Mouse (Mus musculus): Measurements from ENCODE around the gene Cdk1. TPM values are rescaled to one million over a fixed set of nuclear protein-coding genes. Genes with fewer than 3 reads are reported as not detected.

The Cdk1 gene
- total and polyA plus RNA-seq, 3 experiments, result 221 to 768 (median 244) TPM

DNA sequence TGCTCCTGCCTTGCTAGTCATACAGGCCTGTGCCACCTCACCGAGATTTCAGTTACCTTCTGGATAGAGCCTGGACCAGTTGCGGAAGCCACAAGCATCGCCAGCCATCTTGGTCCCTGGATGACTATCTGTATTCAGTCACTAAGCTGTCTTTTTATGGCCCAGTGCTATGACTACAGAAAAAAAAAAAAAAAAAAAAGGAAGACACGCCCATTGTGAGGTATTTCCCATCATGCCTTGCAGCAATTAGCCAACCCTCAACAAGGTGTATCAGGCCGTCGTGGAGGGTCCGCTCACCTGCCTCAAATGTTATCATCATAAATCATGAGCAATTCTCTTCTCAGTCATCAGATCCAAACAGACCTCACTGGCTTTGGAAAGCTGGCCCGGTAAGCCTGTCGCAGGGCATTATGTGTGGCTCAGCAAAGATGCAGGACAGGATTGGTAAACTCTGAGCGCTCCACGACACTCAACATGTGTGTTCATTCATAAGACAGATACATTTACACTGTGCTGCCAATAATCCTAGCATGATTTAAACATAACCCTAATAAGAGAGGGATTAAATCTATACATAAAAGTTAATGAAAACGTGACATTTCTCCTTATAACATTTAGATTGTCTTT lies 24.6 kb downstream of the Cdk1 start:
- Histone ChIP-seq H3K4me2 (ENCODE audit: insufficient read depth, low read depth, poor library complexity, severe bottlenecking) (no peak overlapping the region), H3K27ac (ENCODE audit: insufficient read depth, low read depth) (no peak overlapping the region), H3K79me2 (replicated peaks; ENCODE audit: control insufficient read depth, extremely low read depth, insufficient read depth, poor library complexity, severe bottlenecking) (no peaks in the 10 kb centered on the region), H3K27me3 (replicated peaks) (no peaks in the 10 kb centered on the region), H3K9ac (ENCODE audit: insufficient read depth, low read depth) (no peak overlapping the region), H3K36me3 (replicated peaks in 1 of 2; ENCODE audit: control insufficient read depth in 1 of 2, insufficient read depth in 1 of 2, low read length in 1 of 2) (peaks cover 0 to 7% of the 10 kb centered on the region in 2 experiments), H3K4me1 (ENCODE audit: control insufficient read depth in 1 of 2, insufficient read depth in 2 of 2) (no peaks in the 10 kb centered on the region), H3K9me3 (replicated peaks; ENCODE audit: low read length) (no peaks in the 10 kb centered on the region), H3K4me3 (replicated peaks in 1 of 3; ENCODE audit: low read depth in 2 of 3, low read length in 2 of 3, poor library complexity in 1 of 3) (no peak overlapping the region)
- in situ Hi-C loops (cut with MboI; ENCODE audit: low pct_ligation_motif_present, low pct_unique_long_range_greater_than_20kb, low sequenced_read_pairs), result no loop called here
- dilution Hi-C loops (cut with MboI; ENCODE audit: extremely low pct_ligation_motif_present, extremely low pct_unique_long_range_greater_than_20kb, low sequenced_read_pairs), result no loop called here
- no peak for DNase-seq (ENCODE audit: extremely low read depth)
- no peak for TF ChIP-seq BHLHE40 (IDR thresholded peaks at IDR 0.05; ENCODE audit: low read depth, low read length)
- no peak for TF ChIP-seq EP300 (IDR thresholded peaks at IDR 0.05; ENCODE audit: low read length)
- TF ChIP-seq JUN (IDR thresholded peaks at IDR 0.05; ENCODE audit: insufficient read depth, low read depth, low read length), result no peak
- TF ChIP-seq ZNF384 (IDR thresholded peaks at IDR 0.05; ENCODE audit: low read depth, low read length), result peak; percentile 35; the same call in 1 of the 2 replicates

DNA sequence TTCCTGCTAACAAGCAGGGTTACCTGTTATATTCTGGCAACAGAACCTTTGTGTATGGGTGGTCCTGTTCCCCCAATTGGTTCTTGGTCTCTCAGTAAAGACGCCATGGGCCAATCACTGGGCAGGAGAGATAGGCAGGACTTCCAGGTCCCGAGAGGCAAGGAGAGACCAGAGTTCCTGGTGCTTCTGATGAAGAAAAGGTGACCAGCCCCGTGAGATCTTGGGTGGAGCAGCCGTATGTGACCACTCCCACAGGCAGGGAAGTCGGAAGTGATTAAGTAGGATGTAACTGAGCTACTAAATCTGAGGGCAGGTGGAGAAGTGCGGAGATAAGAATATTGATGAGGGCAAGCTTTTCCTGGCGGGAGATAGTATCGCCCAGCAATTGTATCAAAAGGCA lies 25.4 kb downstream of the Cdk1 start:
- no peak overlapping the region for H3K4me3 ChIP-seq (replicated peaks in 1 of 3; ENCODE audit: low read depth in 2 of 3, low read length in 2 of 3, poor library complexity in 1 of 3)
- no peaks in the 10 kb centered on the region for H3K4me1 ChIP-seq (ENCODE audit: control insufficient read depth in 1 of 2, insufficient read depth in 2 of 2)
- H3K36me3 ChIP-seq (replicated peaks in 1 of 2; ENCODE audit: control insufficient read depth in 1 of 2, insufficient read depth in 1 of 2, low read length in 1 of 2), result peaks cover 0 to 5% of the 10 kb centered on the region in 2 experiments
- no peak for TF ChIP-seq POLR2A (IDR thresholded peaks at IDR 0.05; ENCODE audit: low read depth, low read length)
- TF ChIP-seq MAFK (IDR thresholded peaks at IDR 0.05; ENCODE audit: insufficient replicate concordance, low read length), result no peak
- no peak for TF ChIP-seq GABPA (IDR thresholded peaks at IDR 0.05; ENCODE audit: insufficient replicate concordance, low read depth, low read length)
- TF ChIP-seq RCOR1 (conservative IDR thresholded peaks at IDR 0.05; ENCODE audit: low read depth, low read length), result no peak
- TF ChIP-seq SMC3 (IDR thresholded peaks at IDR 0.05; ENCODE audit: low read depth, low read length), result no peak
- no peak for TF ChIP-seq JUND (conservative IDR thresholded peaks at IDR 0.05; ENCODE audit: low read depth, low read length)
- TF ChIP-seq IRF4 (IDR thresholded peaks at IDR 0.05; ENCODE audit: low read depth, low read length), result no peak
- no peak for TF ChIP-seq USF2 (conservative IDR thresholded peaks at IDR 0.05; ENCODE audit: low read depth, low read length)
- TF ChIP-seq NRF1 (IDR thresholded peaks at IDR 0.05; ENCODE audit: low read depth, low read length), result no peak
- no peak for TF ChIP-seq ZMIZ1 (IDR thresholded peaks at IDR 0.05; ENCODE audit: low read depth, low read length)
- no peak for TF ChIP-seq USF1 (IDR thresholded peaks at IDR 0.05; ENCODE audit: low read depth, low read length)
- TF ChIP-seq NELFE (IDR thresholded peaks at IDR 0.05; ENCODE audit: low read depth, low read length), result no peak
- no peak for DNase-seq (ENCODE audit: extremely low read depth)
- H3K9me3 ChIP-seq (replicated peaks; ENCODE audit: low read length), result no peaks in the 10 kb centered on the region
- no peak overlapping the region for H3K4me2 ChIP-seq (ENCODE audit: insufficient read depth, low read depth, poor library complexity, severe bottlenecking)
- H3K27ac ChIP-seq (ENCODE audit: insufficient read depth, low read depth), result no peak overlapping the region
- dilution Hi-C loops (cut with MboI; ENCODE audit: extremely low pct_ligation_motif_present, extremely low pct_unique_long_range_greater_than_20kb, low sequenced_read_pairs), result no loop called here
- no peaks in the 10 kb centered on the region for H3K27me3 ChIP-seq (replicated peaks)
- H3K79me2 ChIP-seq (replicated peaks; ENCODE audit: control insufficient read depth, extremely low read depth, insufficient read depth, poor library complexity, severe bottlenecking), result no peaks in the 10 kb centered on the region
- in situ Hi-C loops (cut with MboI; ENCODE audit: low pct_ligation_motif_present, low pct_unique_long_range_greater_than_20kb, low sequenced_read_pairs), result no loop called here
- H3K9ac ChIP-seq (ENCODE audit: insufficient read depth, low read depth), result no peak overlapping the region
